Mouse (Mus musculus): ENCODE data around the gene Bptf. TPM values are rescaled to one million over a fixed set of nuclear protein-coding genes. Genes with fewer than 3 reads are reported as not detected.
"Not testable (repeated sequence)": the region's sequence is repeated elsewhere in the genome, so short reads cannot be mapped to it uniquely, and the experiment has no call there.

The Bptf gene
- polyA plus RNA-seq, 1 experiment: 11.8 TPM

- H3K79me2 ChIP-seq (ENCODE audit: control insufficient read depth, insufficient read depth): peaks cover 47% of the 10 kb centered on the region
- peak within 1 kb of the TSS; percentile 93 for H3K4me2 ChIP-seq (ENCODE audit: low read depth)
- peak within 1 kb of the TSS; percentile 91 for H3K4me3 ChIP-seq
- TF ChIP-seq POLR2AphosphoS2 (IDR thresholded peaks at IDR 0.05; ENCODE audit: insufficient read length, low read depth): peak; percentile 95
- TF ChIP-seq MAX (IDR thresholded peaks at IDR 0.05; ENCODE audit: low read depth): peak; percentile 8
- no peak for TF ChIP-seq TCF3 (IDR thresholded peaks at IDR 0.05; ENCODE audit: insufficient read length, low read depth)
- TF ChIP-seq USF1 (IDR thresholded peaks at IDR 0.05; ENCODE audit: low read depth): no peak
- peak; percentile 86 for TF ChIP-seq POLR2A (IDR thresholded peaks at IDR 0.05; ENCODE audit: insufficient read length, low read depth)
- TF ChIP-seq MYOD1 (IDR thresholded peaks at IDR 0.05; ENCODE audit: control insufficient read depth in 1 of 3, insufficient read length in 2 of 3, low read depth in 2 of 3): no peak
- TF ChIP-seq TCF12 (IDR thresholded peaks at IDR 0.05; ENCODE audit: insufficient read depth, poor library complexity, severe bottlenecking): no peak
- TF ChIP-seq REST (IDR thresholded peaks at IDR 0.05; ENCODE audit: insufficient read depth, insufficient read length): no peak
- no peak for TF ChIP-seq SRF (IDR thresholded peaks at IDR 0.05; ENCODE audit: control insufficient read depth, insufficient read length, low read depth)
- TF ChIP-seq E2F4 (IDR thresholded peaks at IDR 0.05; ENCODE audit: insufficient read depth): peak; percentile 75
- TF ChIP-seq MYOG (IDR thresholded peaks at IDR 0.05; ENCODE audit: control insufficient read depth in 1 of 3, insufficient read depth in 1 of 3, insufficient read length in 2 of 3, low read depth in 2 of 3): no peak
- no peak for TF ChIP-seq CEBPB (IDR thresholded peaks at IDR 0.05; ENCODE audit: insufficient read depth, poor library complexity, severe bottlenecking)
- peaks cover 29% of the 10 kb centered on the region for H3K36me3 ChIP-seq (ENCODE audit: control insufficient read depth, insufficient read depth)
- peak within 1 kb of the TSS; percentile 57 for H3ac ChIP-seq (ENCODE audit: control insufficient read depth, insufficient read length)
- no peaks in the 10 kb centered on the region for H3K27me3 ChIP-seq (ENCODE audit: control insufficient read depth, insufficient read depth, insufficient read length)
Observed at GRCm38 (mm10) chr11:106999151-106999948, 132.6 kb downstream of the Bptf start, which contains the start of gene Kpna2. Kpna2 (minus strand) TSS chr11:106999541.

GRCm38 (mm10) chr11:106998651-106999150, 133.2 kb downstream of the Bptf start:
- Histone ChIP-seq H3K27me3 (ENCODE audit: control insufficient read depth, insufficient read depth, insufficient read length) (no peaks in the 10 kb centered on the region), H3K4me2 (ENCODE audit: low read depth) (peak overlapping the region; percentile 68), H3K36me3 (ENCODE audit: control insufficient read depth, insufficient read depth) (peaks cover 35% of the 10 kb centered on the region), H3K79me2 (ENCODE audit: control insufficient read depth, insufficient read depth) (peaks cover 53% of the 10 kb centered on the region), H3ac (ENCODE audit: control insufficient read depth, insufficient read length) (peak overlapping the region; percentile 57), H3K4me3 (peak overlapping the region; percentile 91)
- TF ChIP-seq MAX (IDR thresholded peaks at IDR 0.05; ENCODE audit: low read depth) (no peak), POLR2A (IDR thresholded peaks at IDR 0.05; ENCODE audit: insufficient read length, low read depth) (no peak), E2F4 (IDR thresholded peaks at IDR 0.05; ENCODE audit: insufficient read depth) (no peak), TCF3 (IDR thresholded peaks at IDR 0.05; ENCODE audit: insufficient read length, low read depth) (no peak), MYOD1 (IDR thresholded peaks at IDR 0.05; ENCODE audit: control insufficient read depth in 1 of 3, insufficient read length in 2 of 3, low read depth in 2 of 3) (no peak), REST (IDR thresholded peaks at IDR 0.05; ENCODE audit: insufficient read depth, insufficient read length) (no peak), POLR2AphosphoS2 (IDR thresholded peaks at IDR 0.05; ENCODE audit: insufficient read length, low read depth) (peak; percentile 47), TCF12 (IDR thresholded peaks at IDR 0.05; ENCODE audit: insufficient read depth, poor library complexity, severe bottlenecking) (no peak)

GRCm38 (mm10) chr11:106997976-106998375, 134.0 kb downstream of the Bptf start:
- Histone ChIP-seq H3ac (ENCODE audit: control insufficient read depth, insufficient read length) (peak overlapping the region; percentile 57), H3K4me3 (peak overlapping the region; percentile 91), H3K79me2 (ENCODE audit: control insufficient read depth, insufficient read depth) (peaks cover 59% of the 10 kb centered on the region), H3K27me3 (ENCODE audit: control insufficient read depth, insufficient read depth, insufficient read length) (no peaks in the 10 kb centered on the region), H3K36me3 (ENCODE audit: control insufficient read depth, insufficient read depth) (peaks cover 40% of the 10 kb centered on the region), H3K4me2 (ENCODE audit: low read depth) (peak overlapping the region; percentile 68)
- TF ChIP-seq REST (IDR thresholded peaks at IDR 0.05; ENCODE audit: insufficient read depth, insufficient read length) (no peak), CEBPB (IDR thresholded peaks at IDR 0.05; ENCODE audit: insufficient read depth, poor library complexity, severe bottlenecking) (no peak), TCF12 (IDR thresholded peaks at IDR 0.05; ENCODE audit: insufficient read depth, poor library complexity, severe bottlenecking) (no peak), TCF3 (IDR thresholded peaks at IDR 0.05; ENCODE audit: insufficient read length, low read depth) (no peak), MYOG (IDR thresholded peaks at IDR 0.05; ENCODE audit: control insufficient read depth in 1 of 3, insufficient read depth in 1 of 3, insufficient read length in 2 of 3, low read depth in 2 of 3) (no peak), POLR2AphosphoS2 (IDR thresholded peaks at IDR 0.05; ENCODE audit: insufficient read length, low read depth) (no peak), USF1 (IDR thresholded peaks at IDR 0.05; ENCODE audit: low read depth) (no peak), E2F4 (IDR thresholded peaks at IDR 0.05; ENCODE audit: insufficient read depth) (no peak), SRF (IDR thresholded peaks at IDR 0.05; ENCODE audit: control insufficient read depth, insufficient read length, low read depth) (no peak), POLR2A (IDR thresholded peaks at IDR 0.05; ENCODE audit: insufficient read length, low read depth) (no peak), MAX (IDR thresholded peaks at IDR 0.05; ENCODE audit: low read depth) (no peak), MYOD1 (IDR thresholded peaks at IDR 0.05; ENCODE audit: control insufficient read depth in 1 of 3, insufficient read length in 2 of 3, low read depth in 2 of 3) (no peak)

- H3K4me3 ChIP-seq: peak overlapping the region; percentile 91
- peak overlapping the region; percentile 68 for H3K4me2 ChIP-seq (ENCODE audit: low read depth)
- H3ac ChIP-seq (ENCODE audit: control insufficient read depth, insufficient read length); H3K27me3 ChIP-seq (ENCODE audit: control insufficient read depth, insufficient read depth, insufficient read length): not testable (repeated sequence)
- H3K36me3 ChIP-seq (ENCODE audit: control insufficient read depth, insufficient read depth): peaks cover 55% of the 10 kb centered on the region
- H3K79me2 ChIP-seq (ENCODE audit: control insufficient read depth, insufficient read depth): peaks cover 63% of the 10 kb centered on the region
Observed at GRCm38 (mm10) chr11:106996492-106996891, 135.4 kb downstream of the Bptf start.

Data from myocyte (in vitro differentiated cells).